In the genomic region with DNA sequence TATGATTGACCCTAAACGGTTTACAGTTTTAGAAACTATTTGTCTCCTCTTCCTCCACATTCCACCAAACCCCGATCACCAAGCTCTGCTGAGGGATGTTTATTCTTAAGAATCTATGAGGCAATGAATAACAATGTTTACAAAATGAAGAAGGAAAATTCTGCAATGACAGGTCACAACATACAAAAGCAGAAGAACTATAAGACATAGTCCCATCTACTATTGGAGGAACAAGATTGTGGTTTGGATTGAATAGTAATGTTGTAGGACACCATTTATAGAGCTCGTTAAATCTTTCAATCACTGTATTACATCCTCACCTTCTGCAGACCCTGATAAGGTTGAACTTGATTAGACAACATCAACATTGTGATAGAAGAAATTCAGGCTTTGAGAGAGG, we compare ENCODE assay signal across 29 mouse cellular contexts. TPM values are rescaled to one million over a fixed set of nuclear protein-coding genes. Genes with fewer than 3 reads are reported as not detected.
"Had no signal": no experiment of that assay in that cellular context is flagged by ENCODE, and none has a peak within 500 bp of the region (broad histone marks: within the 10 kb centered on the region; RNA-seq: fewer than 3 reads in every experiment).

No protein-coding gene starts in this region.

- H3K9me3 ChIP-seq: liver, embryonic 13.5 days; megakaryocyte, embryonic 14.5 days; midbrain, embryonic 12.5 days; stomach, embryonic 15.5 days had no signal

- DNase-seq: kidney, adult 2 months; kidney, postnatal 10 days; kidney, postnatal 36 days; layer of hippocampus, postnatal 36 days; liver, embryonic 13.5 days; lung, embryonic 14.5 days; lung, postnatal 10 days; lung, postnatal 4 days; right cerebral cortex, postnatal 25 days; spleen, adult 18-20 months; thymus, postnatal 25 days had no signal

- H3K36me3 ChIP-seq: liver, embryonic 13.5 days; midbrain, embryonic 12.5 days; stomach, embryonic 15.5 days had no signal

- H3K4me3 ChIP-seq: left cerebral cortex, adult 2 months; liver, embryonic 13.5 days; megakaryocyte, embryonic 14.5 days; midbrain, embryonic 12.5 days; stomach, embryonic 15.5 days had no signal

- H3K27ac ChIP-seq: left cerebral cortex, adult 2 months; liver, embryonic 13.5 days; midbrain, embryonic 12.5 days; stomach, embryonic 15.5 days had no signal

- ATAC-seq: intestine, postnatal 0 days; midbrain, embryonic 16.5 days had no signal

- H3K4me1 ChIP-seq: liver, embryonic 13.5 days; midbrain, embryonic 12.5 days; stomach, embryonic 15.5 days had no signal

- H3K9ac ChIP-seq: liver, embryonic 13.5 days; lung, embryonic 14.5 days; midbrain, embryonic 12.5 days; stomach, embryonic 15.5 days had no signal

- H3K27me3 ChIP-seq: liver, embryonic 13.5 days; megakaryocyte, embryonic 14.5 days; midbrain, embryonic 12.5 days; stomach, embryonic 15.5 days had no signal

RNA-seq across cellular contexts. Expression of a gene that starts 1.1 kb away (rescaled TPM):
- total RNA-seq: layer of hippocampus, adult 8-10 months; layer of hippocampus, postnatal 10 days; layer of hippocampus, postnatal 36 days; left cerebral cortex, adult 2 months; left cerebral cortex, postnatal 10 days; left cerebral cortex, postnatal 36 days had no signal
- polyA plus RNA-seq: intestine, embryonic 14.5 days; kidney, adult 2 months; limb, embryonic 11.5 days; midbrain, embryonic 12.5 days; neural tube, embryonic 11.5 days had no signal

RNA-seq across cellular contexts. Expression of a gene that starts 5.0 kb away (rescaled TPM):
- total RNA-seq: layer of hippocampus, adult 8-10 months; layer of hippocampus, postnatal 36 days; left cerebral cortex, adult 2 months; left cerebral cortex, postnatal 10 days; left cerebral cortex, postnatal 36 days had no signal
- polyA plus RNA-seq: intestine, postnatal 0 days; limb, embryonic 11.5 days; midbrain, embryonic 12.5 days; neural tube, embryonic 11.5 days; neural tube, embryonic 14.5 days had no signal

RNA-seq across cellular contexts. Expression of a gene that starts 5.0 kb away (rescaled TPM):
- total RNA-seq: layer of hippocampus, adult 8-10 months; layer of hippocampus, postnatal 10 days; layer of hippocampus, postnatal 36 days; left cerebral cortex, adult 2 months; left cerebral cortex, postnatal 10 days; left cerebral cortex, postnatal 36 days had no signal
- polyA plus RNA-seq: intestine, embryonic 14.5 days; intestine, postnatal 0 days; kidney, adult 2 months; kidney, embryonic 14.5 days; limb, embryonic 11.5 days; limb, embryonic 14.5 days; liver, embryonic 13.5 days; liver, embryonic 16.5 days; lung, embryonic 14.5 days; midbrain, embryonic 12.5 days; midbrain, embryonic 16.5 days; neural tube, embryonic 11.5 days; neural tube, embryonic 14.5 days; stomach, embryonic 15.5 days; thymus, postnatal 0 days had no signal
